In genomic region chr7:84287226-84287587, GRCm38 (mm10) we compare ENCODE assay signal across 28 mouse cellular contexts.
"Had no signal": no experiment of that assay in that cellular context is flagged by ENCODE, and none has a peak within 500 bp of the region (broad histone marks: within the 10 kb centered on the region; RNA-seq: fewer than 3 reads in every experiment).

No protein-coding gene starts in this region.

- H3K4me1 ChIP-seq: heart, embryonic 13.5 days; heart, embryonic 15.5 days; hindbrain, embryonic 10.5 days; hindbrain, embryonic 12.5 days; kidney, embryonic 15.5 days; limb, embryonic 13.5 days; limb, embryonic 15.5 days; liver, embryonic 12.5 days had no signal

- H3K27me3 ChIP-seq: heart, embryonic 13.5 days; heart, embryonic 15.5 days; hindbrain, embryonic 12.5 days; kidney, embryonic 15.5 days; limb, embryonic 13.5 days; limb, embryonic 15.5 days; liver, embryonic 12.5 days had no signal

- H3K9me3 ChIP-seq: heart, embryonic 13.5 days; heart, embryonic 15.5 days; hindbrain, embryonic 10.5 days; hindbrain, embryonic 12.5 days; kidney, embryonic 15.5 days; limb, embryonic 13.5 days; limb, embryonic 15.5 days; liver, embryonic 12.5 days had no signal

- H3K36me3 ChIP-seq: heart, embryonic 15.5 days; liver, embryonic 12.5 days had no signal

- ATAC-seq: hindbrain, embryonic 16.5 days; intestine, embryonic 16.5 days; liver, embryonic 12.5 days had no signal

- H3K4me2 ChIP-seq: heart, embryonic 11.5 days; heart, embryonic 13.5 days; heart, embryonic 15.5 days; hindbrain, embryonic 12.5 days; hindbrain, embryonic 14.5 days; kidney, embryonic 15.5 days; limb, embryonic 13.5 days; limb, embryonic 15.5 days; liver, embryonic 12.5 days had no signal

- H3K27ac ChIP-seq: heart, adult 2 months; heart, embryonic 13.5 days; heart, embryonic 15.5 days; hindbrain, embryonic 10.5 days; hindbrain, embryonic 12.5 days; hindbrain, embryonic 14.5 days; kidney, embryonic 15.5 days; kidney, postnatal 0 days; limb, embryonic 13.5 days; limb, embryonic 15.5 days; liver, embryonic 12.5 days; liver, embryonic 14.5 days had no signal

- H3K9ac ChIP-seq: heart, embryonic 13.5 days; heart, embryonic 15.5 days; hindbrain, embryonic 12.5 days; hindbrain, embryonic 14.5 days; kidney, embryonic 15.5 days; limb, embryonic 13.5 days; limb, embryonic 15.5 days; liver, embryonic 12.5 days; liver, embryonic 14.5 days had no signal

- H3K4me3 ChIP-seq: heart, adult 2 months; heart, embryonic 13.5 days; heart, embryonic 15.5 days; hindbrain, embryonic 10.5 days; hindbrain, embryonic 12.5 days; kidney, embryonic 15.5 days; limb, embryonic 13.5 days; limb, embryonic 15.5 days; liver, embryonic 12.5 days had no signal

- DNase-seq: gastrocnemius, postnatal 14 days; gastrocnemius, postnatal 36 days; heart, adult 11 months; heart, adult 2 months; heart, postnatal 14 days; heart, postnatal 4 days; kidney, adult 11 months; kidney, adult 2 months; kidney, adult 9 months; kidney, postnatal 14 days; kidney, postnatal 36 days; layer of hippocampus, adult 9-11 months; layer of hippocampus, postnatal 36 days; left cerebral cortex, postnatal 4 days had no signal
